Mouse (Mus musculus): ENCODE data around the gene Klhl26. TPM values are rescaled to one million over a fixed set of nuclear protein-coding genes. Genes with fewer than 3 reads are reported as not detected.

Gene Klhl26
- 9.8 TPM for polyA plus RNA-seq (2017; shearing (Covaris generic))

GRCm38 (mm10) chr8:70476333-70477268, at the start of gene Klhl26:
TSS of gene Klhl26 (minus strand) at chr8:70476968.

GRCm38 (mm10) chr8:70510228-70510915, 33.6 kb upstream of the Klhl26 start, which contains the start of gene Uba52:
TSS of gene Uba52 (minus strand) at chr8:70510801.

GRCm38 (mm10) chr8:70506328-70507026, 29.7 kb upstream of the Klhl26 start, which contains the start of gene Rex1bd:
TSS of gene Rex1bd (minus strand) at chr8:70506752.

GRCm38 (mm10) chr8:70492664-70493640, 16.2 kb upstream of the Klhl26 start, which contains the start of gene Crlf1:
TSS of gene Crlf1 (plus strand) at chr8:70493158.

GRCm38 (mm10) chr8:70486941-70487520, 10.3 kb upstream of the Klhl26 start, which contains the start of gene Tmem59l:
TSS of gene Tmem59l (minus strand) at chr8:70487358.

GRCm38 (mm10) chr8:70439055-70439847, 37.5 kb downstream of the Klhl26 start, which contains the start of gene Crtc1:
TSS of gene Crtc1 (minus strand) at chr8:70439579.

Other genes starting within 250 kb of the Klhl26 start
- 36.8 TPM for gene Sugp2, start 242.7 kb downstream of the Klhl26 start, polyA plus RNA-seq (2017; shearing (Covaris generic))
- 11.5 TPM for gene Armc6, start 242.5 kb downstream of the Klhl26 start, polyA plus RNA-seq (2017; shearing (Covaris generic))
- gene Homer3, start 194.1 kb downstream of the Klhl26 start, polyA plus RNA-seq (2017; shearing (Covaris generic)) = 2.6 TPM
- gene Ddx49, start 174.5 kb downstream of the Klhl26 start, polyA plus RNA-seq (2017; shearing (Covaris generic)) = 60.5 TPM
- gene Cope, start 174.4 kb downstream of the Klhl26 start, polyA plus RNA-seq (2017; shearing (Covaris generic)) = 237 TPM
- not detected for gene Cers1, start 161.2 kb downstream of the Klhl26 start, polyA plus RNA-seq (2017; shearing (Covaris generic))
- 0.44 TPM for gene Gdf1, start 147.2 kb downstream of the Klhl26 start, polyA plus RNA-seq (2017; shearing (Covaris generic))
- 88.8 TPM for gene Upf1, start 123.7 kb downstream of the Klhl26 start, polyA plus RNA-seq (2017; shearing (Covaris generic))
- 2.4 TPM for gene Comp, start 103.4 kb downstream of the Klhl26 start, polyA plus RNA-seq (2017; shearing (Covaris generic))
- gene Crtc1, start 37.4 kb downstream of the Klhl26 start, polyA plus RNA-seq (2017; shearing (Covaris generic)) = 12.2 TPM
- not detected for gene Tmem59l, start 10.4 kb upstream of the Klhl26 start, polyA plus RNA-seq (2017; shearing (Covaris generic))
- not detected for gene Crlf1, start 16.2 kb upstream of the Klhl26 start, polyA plus RNA-seq (2017; shearing (Covaris generic))
- 62.7 TPM for gene Rex1bd, start 29.8 kb upstream of the Klhl26 start, polyA plus RNA-seq (2017; shearing (Covaris generic))
- gene Uba52, start 33.8 kb upstream of the Klhl26 start, polyA plus RNA-seq (2017; shearing (Covaris generic)) = 1,566 TPM
- gene Fkbp8, start 50.8 kb upstream of the Klhl26 start, polyA plus RNA-seq (2017; shearing (Covaris generic)) = 382 TPM
- gene Kxd1, start 51.0 kb upstream of the Klhl26 start, polyA plus RNA-seq (2017; shearing (Covaris generic)) = 67.1 TPM
- gene Ell, start 62.5 kb upstream of the Klhl26 start, polyA plus RNA-seq (2017; shearing (Covaris generic)) = 42.9 TPM
- 86.8 TPM for gene Isyna1, start 117.4 kb upstream of the Klhl26 start, polyA plus RNA-seq (2017; shearing (Covaris generic))
- gene Ssbp4, start 131.9 kb upstream of the Klhl26 start, polyA plus RNA-seq (2017; shearing (Covaris generic)) = 127 TPM
- gene Lrrc25, start 139.2 kb upstream of the Klhl26 start, polyA plus RNA-seq (2017; shearing (Covaris generic)) = 0.36 TPM
- not detected for gene Gdf15, start 155.5 kb upstream of the Klhl26 start, polyA plus RNA-seq (2017; shearing (Covaris generic))
- 0.44 TPM for gene Pgpep1, start 183.4 kb upstream of the Klhl26 start, polyA plus RNA-seq (2017; shearing (Covaris generic))
- 329 TPM for gene Lsm4, start 196.3 kb upstream of the Klhl26 start, polyA plus RNA-seq (2017; shearing (Covaris generic))
- 969 TPM for gene Jund, start 222.0 kb upstream of the Klhl26 start, polyA plus RNA-seq (2017; shearing (Covaris generic))
- 0.07 TPM for gene Iqcn, start 226.5 kb upstream of the Klhl26 start, polyA plus RNA-seq (2017; shearing (Covaris generic))
- gene Gm3336, start 241.6 kb upstream of the Klhl26 start, polyA plus RNA-seq (2017; shearing (Covaris generic)) = not detected
- 0.22 TPM for gene Pde4c, start 246.8 kb upstream of the Klhl26 start, polyA plus RNA-seq (2017; shearing (Covaris generic))

Measured in naive thymus-derived CD4-positive, alpha-beta T cell, adult 5 months (primary cell).